Mouse (Mus musculus): ENCODE data around the gene Dcaf7. TPM values are rescaled to one million over a fixed set of nuclear protein-coding genes. Genes with fewer than 3 reads are reported as not detected.

Dcaf7 gene
- total RNA-seq, 1 experiment from 2014 or later, result 50.3 TPM

Other genes with a start within 250 kb of the Dcaf7 start
- 142 and 145 TPM in 2 replicates for gene Cyb561, start 83.5 kb upstream of the Dcaf7 start, total RNA-seq (2021)
- gene Ace, start 68.9 kb upstream of the Dcaf7 start, total RNA-seq (2021), result 12.4 and 19.5 TPM in 2 replicates
- not detected in 2 replicates for gene Ace3, start 42.2 kb upstream of the Dcaf7 start, total RNA-seq (2021)
- 0.15 and 0.41 TPM in 2 replicates for gene Kcnh6, start 28.7 kb upstream of the Dcaf7 start, total RNA-seq (2021)
- gene Taco1, start 29.2 kb downstream of the Dcaf7 start, total RNA-seq (2021), result 41.4 and 47.1 TPM in 2 replicates
- gene Map3k3, start 47.7 kb downstream of the Dcaf7 start, total RNA-seq (2021), result 41.6 and 55.1 TPM in 2 replicates
- gene Gm10840, start 124.0 kb downstream of the Dcaf7 start, total RNA-seq (2021), result not detected in 2 replicates
- gene Limd2, start 124.0 kb downstream of the Dcaf7 start, total RNA-seq (2021), result 21.1 and 59.4 TPM in 2 replicates
- 12.1 and 12.5 TPM in 2 replicates for gene Strada, start 165.3 kb downstream of the Dcaf7 start, total RNA-seq (2021)
- 116 and 120 TPM in 2 replicates for gene Ccdc47, start 179.5 kb downstream of the Dcaf7 start, total RNA-seq (2021)
- gene Ddx42, start 180.1 kb downstream of the Dcaf7 start, total RNA-seq (2021), result 51.5 and 59.9 TPM in 2 replicates
- gene Ftsj3, start 219.2 kb downstream of the Dcaf7 start, total RNA-seq (2021), result 66.1 and 77.0 TPM in 2 replicates
- 141 and 146 TPM in 2 replicates for gene Psmc5, start 219.3 kb downstream of the Dcaf7 start, total RNA-seq (2021)
- 79.9 and 91.0 TPM in 2 replicates for gene Smarcd2, start 236.1 kb downstream of the Dcaf7 start, total RNA-seq (2021)
- 0.11 and 0.23 TPM in 2 replicates for gene Tcam1, start 239.8 kb downstream of the Dcaf7 start, total RNA-seq (2021)

Measured in adrenal gland, postnatal 14 days (tissue).